In genomic region chr9:45272213-45272612, GRCm38 (mm10) we compare ENCODE assay signal across 22 mouse cellular contexts. TPM values are rescaled to one million over a fixed set of nuclear protein-coding genes. Genes with fewer than 3 reads are reported as not detected.
DNase-seq lines count a peak whose midpoint lies in the region; ATAC-seq and TF ChIP-seq lines count a peak whose summit lies in the region.
"Had no signal": no experiment of that assay in that cellular context is flagged by ENCODE, and none has a peak within 500 bp of the region (broad histone marks: within the 10 kb centered on the region; RNA-seq: fewer than 3 reads in every experiment).

No protein-coding gene starts in this region.

- no peak for TF ChIP-seq POLR2A in lung, adult 2 months (IDR thresholded peaks at IDR 0.05; ENCODE audit: borderline replicate concordance, extremely low read depth, low read depth, low read length)

- no peak overlapping the region for H3K4me3 ChIP-seq in gastrocnemius, adult 2 months
- H3K4me3 ChIP-seq in lung, adult 2 months (replicated peaks; ENCODE audit: extremely low read depth, low read depth, low read length): no peak overlapping the region
- H3K4me3 ChIP-seq: embryonic facial prominence, embryonic 13.5 days; hindbrain, embryonic 15.5 days; limb, embryonic 15.5 days; lung, embryonic 15.5 days; midbrain, embryonic 12.5 days had no signal

- intact Hi-C loops in gastrocnemius, adult 2 months (cut with DNase I): no loop called here

- no peaks in the 10 kb centered on the region for H3K4me1 ChIP-seq in lung, adult 2 months (ENCODE audit: control insufficient read depth, insufficient read depth, low read length)

- WGBS in lung, adult 2 months: 32% methylated on average over 5 of the region's 5 CpGs

- peak; percentile 20 for ATAC-seq in granulocyte monocyte progenitor cell, adult 5-6 weeks (replicated peaks; ENCODE audit: poor library complexity, severe bottlenecking)

- no peak overlapping the region for H3K27ac ChIP-seq in gastrocnemius, adult 2 months
- H3K27ac ChIP-seq: embryonic facial prominence, embryonic 13.5 days; hindbrain, embryonic 15.5 days; limb, embryonic 15.5 days; lung, embryonic 15.5 days; midbrain, embryonic 12.5 days had no signal

- DNase-seq in gastrocnemius, adult 2 months: peak; percentile 22
- no peak for DNase-seq in gastrocnemius, postnatal 10 days
- DNase-seq in lung, postnatal 4 days: peak; percentile 27 to 46
- DNase-seq in lung, adult 2 months: no peak
- peak; percentile 76 to 79 for DNase-seq in spleen, postnatal 36 days (ENCODE audit: low spot score in 2 of 2)
- no peak for DNase-seq in urinary bladder, adult 2 months (ENCODE audit: low spot score)
- DNase-seq in kidney, adult 9 months: no peak
- DNase-seq: cerebellum, adult 8-10 months; gastrocnemius, postnatal 36 days; kidney, adult 18-20 months; kidney, postnatal 14 days; right cerebral cortex, postnatal 25 days had no signal

- TF ChIP-seq CTCF in gastrocnemius, adult 2 months (IDR thresholded peaks at IDR 0.05): no peak
- no peak for TF ChIP-seq CTCF in lung, adult 2 months (IDR thresholded peaks at IDR 0.05; ENCODE audit: insufficient read depth, low read length)

RNA-seq across cellular contexts. Expression of gene Il10ra, which starts 3.3 kb away (rescaled TPM):
- total RNA-seq in gastrocnemius, adult 2 months (2021): under 1 TPM; 0.47 to 0.54 TPM
- 1 to 10 TPM in 1 of 2 experiments, under 1 TPM in 1; 0.80 to 1.0 TPM for total RNA-seq in gastrocnemius, postnatal 10 days (2021)
- polyA plus RNA-seq in lung, adult 2 months (2012; rRNA removed): 10.3 and 12.9 TPM in 2 replicates
- 6.7 and 9.6 TPM in 2 replicates for total RNA-seq in granulocyte monocyte progenitor cell, adult 5-6 weeks (2014; fragmentation: Nextera tagmentation)
- 7.6 and 9.8 TPM in 2 replicates for total RNA-seq in granulocyte monocyte progenitor cell, adult 5-6 weeks (2017)
- polyA plus RNA-seq in urinary bladder, adult 2 months (2012; rRNA removed): 5.1 and 5.3 TPM in 2 replicates
- polyA plus RNA-seq: C2C12 had no signal

RNA-seq across cellular contexts. Expression of gene Tmprss13, which starts 46.7 kb away (rescaled TPM):
- total RNA-seq in gastrocnemius, adult 2 months (2021): under 1 TPM; 0.48 to 0.73 TPM
- total RNA-seq in gastrocnemius, postnatal 10 days (2021): under 1 TPM; 0.07 to 0.19 TPM
- polyA plus RNA-seq in lung, adult 2 months (2012; rRNA removed): 1.1 and 6.6 TPM in 2 replicates
- not detected in 2 replicates for total RNA-seq in granulocyte monocyte progenitor cell, adult 5-6 weeks (2014; fragmentation: Nextera tagmentation)
- total RNA-seq in granulocyte monocyte progenitor cell, adult 5-6 weeks (2017): not detected in 2 replicates
- 35.2 and 36.0 TPM in 2 replicates for polyA plus RNA-seq in urinary bladder, adult 2 months (2012; rRNA removed)
- total RNA-seq: left cerebral cortex, postnatal 25 days had no signal
- polyA plus RNA-seq: C2C12; cortical plate, adult 2 months; G1E; hindbrain, embryonic 15.5 days had no signal

Comparison
In these comparisons a context has a peak if more than half of its experiments do, and no peak if none do; other contexts are left out.
1. DNase-seq: peak in gastrocnemius, adult 2 months (single experiment), lung, postnatal 4 days (2 of 2) and spleen, postnatal 36 days (2 of 2); none in gastrocnemius, postnatal 10 days (single experiment), lung, adult 2 months (single experiment), urinary bladder, adult 2 months (single experiment) and kidney, adult 9 months (single experiment).